Mouse (Mus musculus): Measurements from ENCODE around the gene Caps2. TPM values are rescaled to one million over a fixed set of nuclear protein-coding genes. Genes with fewer than 3 reads are reported as not detected.
"Not testable (repeated sequence)": the region's sequence is repeated elsewhere in the genome, so short reads cannot be mapped to it uniquely, and the experiment has no call there.

Gene Caps2
- not detected for total RNA-seq (2021)

DNA sequence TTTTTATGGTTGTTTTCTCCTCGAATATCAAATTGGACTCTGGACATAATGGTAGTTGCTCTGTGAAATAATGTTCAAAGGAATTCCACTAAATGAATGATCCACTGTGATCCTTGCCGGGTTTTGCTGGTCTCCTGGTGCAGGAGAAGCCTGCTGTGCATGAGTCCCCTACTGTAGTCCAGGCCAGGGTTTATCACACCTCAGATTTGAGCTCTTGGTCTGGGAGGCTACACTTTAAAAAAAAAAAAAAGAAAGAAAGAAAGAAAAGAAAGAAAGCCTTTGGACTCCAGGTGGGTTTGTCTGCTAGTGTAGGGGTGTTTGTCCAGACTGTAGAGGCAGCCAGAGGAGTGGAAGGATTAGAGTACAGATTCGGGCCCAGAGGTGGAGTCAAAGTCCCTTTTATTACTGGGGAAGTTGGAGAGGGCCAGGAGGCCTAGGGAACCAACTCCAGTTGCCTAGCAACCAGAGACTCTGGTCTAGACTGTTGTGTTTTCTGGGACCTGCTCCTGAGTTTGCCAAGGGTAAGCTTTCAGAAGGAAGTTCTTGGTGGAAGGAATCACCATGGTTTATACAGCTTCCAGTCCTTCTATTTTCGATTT is at the start of gene Caps2:
Gene Caps2 (plus strand): TSS at position 454 of the 599 bp plus-strand sequence.
- intact Hi-C loops (cut with DNase I) = loop anchor here (5.0 kb wide), 1 partner anchor 101 kb away; the partner anchor contains the start of gene Glipr1l1
- DNase-seq = no peak

DNA sequence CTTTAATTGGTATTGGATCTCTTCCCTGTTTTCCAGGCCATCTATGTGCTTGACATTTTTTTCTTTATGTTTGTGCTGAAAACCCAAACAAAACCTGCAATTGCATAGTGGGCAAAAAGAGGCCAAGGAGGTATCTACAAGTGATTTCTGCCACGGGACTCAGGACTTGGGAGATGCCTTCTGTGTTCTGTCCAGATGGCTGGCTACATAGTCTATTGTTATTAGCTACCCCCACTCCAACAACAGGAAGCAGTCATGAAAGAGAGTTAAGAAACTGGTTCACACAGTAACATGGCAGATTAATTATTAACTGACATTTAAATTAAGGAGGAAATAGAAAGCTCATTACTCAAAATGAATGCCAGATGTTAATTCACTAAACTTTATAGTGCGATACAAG is 38.3 kb upstream of the Caps2 start:
- DNase-seq; intact Hi-C loops (cut with DNase I): not testable (repeated sequence)

DNA sequence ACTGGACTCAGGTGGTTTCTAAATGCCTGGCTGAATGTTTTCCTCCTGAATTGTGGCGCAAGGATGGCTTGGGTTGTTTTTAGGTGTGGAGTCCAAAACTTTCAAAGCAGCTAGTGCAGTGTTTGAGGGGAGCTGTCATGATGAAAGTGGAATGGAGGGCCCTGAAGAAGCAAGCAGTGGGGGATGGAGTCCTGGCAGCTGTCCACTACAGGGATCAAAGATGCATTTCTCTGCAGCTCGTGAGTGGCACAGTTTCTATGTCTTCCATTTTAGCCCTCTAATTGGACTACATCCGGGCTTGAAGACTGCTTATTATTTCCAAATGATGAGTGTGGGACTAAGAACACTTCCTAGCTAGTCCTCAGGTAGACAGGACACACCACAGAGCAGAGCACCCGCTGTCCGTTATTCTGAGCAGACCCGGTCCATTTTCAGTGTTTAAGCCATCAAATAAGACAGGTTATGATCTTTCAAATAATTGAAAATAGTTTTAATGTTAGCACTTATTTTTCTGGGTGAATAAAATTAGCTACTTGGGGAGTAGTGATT is 35.7 kb upstream of the Caps2 start:
- intact Hi-C loops (cut with DNase I); DNase-seq: not testable (repeated sequence)

DNA sequence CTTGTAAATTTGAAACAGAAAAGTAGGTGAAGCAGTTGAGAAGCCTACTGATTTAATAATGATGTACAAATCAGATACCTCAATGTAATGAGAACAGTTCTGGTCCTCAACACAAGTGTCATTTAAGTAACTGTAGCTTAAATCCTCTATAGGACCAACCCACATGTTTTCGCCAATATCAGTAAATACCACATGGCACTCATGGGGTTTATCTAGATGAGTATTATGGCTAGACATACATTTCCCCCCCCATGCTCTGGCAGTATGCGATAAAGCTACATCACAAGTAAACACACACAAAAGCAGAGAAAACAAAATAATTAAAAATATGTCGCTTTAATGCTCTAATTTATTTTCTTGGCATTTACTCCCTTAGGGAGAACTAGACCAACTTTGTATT is 31.2 kb upstream of the Caps2 start:
- intact Hi-C loops (cut with DNase I) = no loop called here
- DNase-seq = no peak

DNA sequence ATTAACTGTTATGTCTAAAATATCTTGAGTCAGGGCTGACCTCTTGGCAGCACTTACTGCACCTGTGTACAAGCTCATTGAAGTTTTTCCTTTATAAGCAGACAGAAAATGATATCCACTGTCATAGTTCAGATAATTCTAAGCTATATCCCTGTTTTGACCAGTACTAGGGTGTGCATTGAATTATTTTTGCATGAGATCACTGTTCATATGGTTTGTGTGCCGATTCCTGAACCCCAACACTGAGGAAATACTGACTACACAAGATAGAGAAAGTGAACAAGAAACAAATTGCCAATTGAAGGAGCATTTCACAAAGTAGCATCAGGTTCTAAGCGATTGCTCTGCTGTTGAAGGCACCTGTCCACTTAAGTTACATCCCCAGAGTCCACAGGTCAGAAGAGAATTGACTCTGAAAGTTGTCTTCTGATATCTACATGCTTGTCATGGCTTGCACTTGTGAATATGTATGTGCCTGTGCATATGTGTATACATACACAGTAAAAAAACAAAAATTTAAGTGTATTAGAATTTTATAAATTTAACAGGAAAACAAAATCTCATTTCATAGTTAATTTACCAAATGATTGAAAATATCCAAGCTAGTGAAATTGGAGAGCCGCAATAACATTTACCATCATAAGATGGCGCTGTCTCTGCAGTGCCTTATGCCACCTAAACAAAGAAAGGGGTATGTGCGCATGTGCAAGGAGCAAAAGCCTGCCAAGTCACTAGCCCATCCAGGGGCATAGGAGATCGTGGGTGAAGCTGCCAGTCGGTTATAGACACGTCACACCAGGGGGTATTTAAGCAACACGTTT is 25.2 kb upstream of the Caps2 start:
- intact Hi-C loops (cut with DNase I) = no loop called here
- DNase-seq = no peak

DNA sequence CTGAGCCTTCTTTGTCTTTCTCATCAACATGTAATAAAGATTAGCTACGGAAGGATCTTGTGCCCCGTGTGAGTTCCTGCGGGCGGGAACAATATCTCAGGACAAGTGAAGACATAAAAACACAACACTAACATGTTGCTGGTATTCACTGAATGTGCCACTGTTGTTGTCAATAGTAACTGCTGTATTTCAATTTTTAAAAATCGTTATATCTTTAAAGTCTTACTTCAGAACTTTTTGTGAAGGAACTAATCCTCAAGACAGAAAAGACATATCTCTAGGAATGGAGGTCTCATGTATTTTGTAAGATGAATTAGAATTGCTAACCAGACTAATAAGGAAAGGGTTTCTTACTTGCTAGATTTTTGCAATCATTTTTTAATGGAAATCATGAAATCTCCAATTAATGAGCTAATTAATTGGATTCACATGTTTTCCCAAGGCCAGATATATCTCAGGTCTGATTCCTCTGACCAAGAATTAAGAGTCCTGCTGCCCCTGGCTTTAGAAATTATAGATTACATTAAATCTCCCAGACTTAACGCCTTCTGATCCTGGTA is 24.5 kb upstream of the Caps2 start:
- no peak for DNase-seq
- intact Hi-C loops (cut with DNase I) = no loop called here

DNA sequence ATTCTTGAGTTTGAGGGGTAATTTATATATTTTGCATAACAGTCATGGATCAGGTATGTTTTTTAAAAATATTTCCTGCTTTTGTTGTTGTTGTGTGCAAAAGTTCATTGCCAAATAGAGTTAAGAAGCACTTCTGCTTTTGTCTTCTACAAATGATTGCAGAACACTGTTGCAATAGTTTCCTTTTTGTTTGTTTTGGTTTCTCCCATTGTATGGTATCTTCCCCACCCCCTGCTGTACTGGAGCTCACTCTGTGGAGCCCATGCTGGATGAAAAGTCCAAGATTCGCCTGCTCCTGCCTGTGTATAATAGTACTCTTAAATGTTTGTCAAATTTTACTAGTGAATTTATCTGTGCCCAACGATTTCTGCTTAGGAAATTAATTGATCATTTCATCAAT is 23.6 kb upstream of the Caps2 start:
- no peak for DNase-seq
- intact Hi-C loops (cut with DNase I) = no loop called here

DNA sequence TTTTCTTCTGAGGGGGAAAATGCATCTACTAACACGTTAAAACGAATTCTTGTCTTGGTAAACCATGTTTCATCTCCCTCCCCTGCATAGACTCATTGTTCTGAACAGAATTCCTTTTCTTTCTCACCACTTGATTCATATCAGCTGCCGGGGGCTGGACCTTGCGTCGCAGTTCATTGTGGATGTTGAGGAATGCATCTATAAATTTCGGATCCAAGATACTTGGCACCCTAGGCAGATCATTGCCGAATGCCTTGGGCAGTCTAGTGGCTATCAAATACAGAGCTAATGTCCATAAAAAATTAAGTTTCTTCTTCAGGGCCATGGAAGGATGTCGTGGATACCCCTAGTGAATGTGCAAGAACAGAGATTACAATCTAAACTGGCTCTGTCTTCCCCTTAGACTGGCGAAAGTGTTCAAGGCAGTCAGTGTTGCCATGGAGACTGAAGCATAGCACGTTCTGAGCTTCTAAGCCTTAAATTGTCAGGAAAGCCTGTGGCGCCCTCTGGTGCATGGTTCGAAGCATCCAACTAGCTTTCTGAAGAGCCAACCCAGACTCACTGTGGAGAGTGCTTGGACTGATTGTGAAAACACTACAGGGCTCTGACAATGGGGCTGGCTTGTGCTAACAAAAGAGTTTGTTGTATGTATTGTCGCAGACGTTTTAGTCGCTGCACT is 3.4 kb upstream of the Caps2 start, which contains the start of gene Glipr1l3:
Gene Glipr1l3 (minus strand): TSS at position 446 of the 679 bp plus-strand sequence.
- DNase-seq = peak; percentile 8 to 47
- intact Hi-C loops (cut with DNase I) = loop anchor here (5.0 kb wide), 1 partner anchor 98 kb away; the partner anchor contains the start of gene Glipr1l1

DNA sequence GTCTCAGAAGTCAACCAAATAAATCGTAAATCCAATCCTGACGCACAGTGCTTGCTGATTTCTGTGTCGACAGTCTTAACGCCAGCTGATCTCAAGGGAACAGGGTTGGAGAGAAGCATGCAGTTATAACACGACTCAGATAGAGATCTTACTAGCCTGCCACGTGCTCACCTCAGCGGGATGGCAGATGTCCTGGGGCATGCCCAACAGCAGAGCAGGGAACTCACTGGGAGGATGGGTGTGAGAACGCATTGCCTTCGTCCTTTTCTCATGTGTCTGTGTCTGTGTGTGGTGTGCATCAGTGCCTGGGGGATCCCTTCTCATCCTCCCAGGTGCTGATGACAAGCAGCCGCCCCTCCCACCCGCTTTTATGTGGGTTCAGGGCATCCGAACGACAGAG is 13.6 kb downstream of the Caps2 start:
- DNase-seq; intact Hi-C loops (cut with DNase I): not testable (repeated sequence)

DNA sequence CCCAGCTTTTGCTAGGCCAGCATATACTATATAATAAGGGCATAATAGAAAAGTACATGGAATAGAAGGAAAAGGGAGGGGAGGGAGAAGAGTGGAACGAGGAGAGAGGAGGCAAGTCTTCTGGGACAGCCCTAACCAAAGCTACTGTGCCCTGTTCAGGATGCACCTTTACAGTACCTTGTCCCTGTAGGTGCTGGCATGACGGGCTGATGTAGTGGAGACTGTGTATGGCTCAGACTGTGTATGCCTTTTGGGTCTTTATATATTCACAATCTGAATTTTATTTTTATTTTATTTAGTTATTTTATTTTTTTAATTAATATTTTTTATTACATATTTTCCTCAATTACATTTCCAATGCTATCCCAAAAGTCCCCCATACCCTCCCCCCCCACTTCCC is 30.5 kb downstream of the Caps2 start:
- DNase-seq; intact Hi-C loops (cut with DNase I): not testable (repeated sequence)

DNA sequence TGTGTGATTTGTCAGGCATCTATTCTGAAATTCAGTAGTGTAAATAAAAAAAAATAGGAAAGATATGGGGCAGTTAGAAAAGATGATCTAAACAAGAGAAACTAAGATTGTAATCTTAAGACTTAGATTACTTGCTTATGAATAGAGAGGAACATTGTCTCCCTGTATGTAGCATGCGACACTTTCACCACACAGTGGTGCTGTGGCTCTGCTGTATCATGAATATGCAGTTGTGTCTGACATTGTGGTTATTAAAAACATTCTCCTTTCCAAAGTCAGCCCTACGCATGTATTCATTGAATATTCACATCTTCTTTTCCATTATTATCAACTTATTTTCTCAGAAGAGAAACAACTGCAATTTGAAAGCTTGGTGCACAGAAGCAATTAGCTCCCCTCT is 40.0 kb downstream of the Caps2 start:
- no peak for DNase-seq
- intact Hi-C loops (cut with DNase I) = loop anchor here (5.0 kb wide), 1 partner anchor 181 kb away; no protein-coding TSS in a partner anchor

DNA sequence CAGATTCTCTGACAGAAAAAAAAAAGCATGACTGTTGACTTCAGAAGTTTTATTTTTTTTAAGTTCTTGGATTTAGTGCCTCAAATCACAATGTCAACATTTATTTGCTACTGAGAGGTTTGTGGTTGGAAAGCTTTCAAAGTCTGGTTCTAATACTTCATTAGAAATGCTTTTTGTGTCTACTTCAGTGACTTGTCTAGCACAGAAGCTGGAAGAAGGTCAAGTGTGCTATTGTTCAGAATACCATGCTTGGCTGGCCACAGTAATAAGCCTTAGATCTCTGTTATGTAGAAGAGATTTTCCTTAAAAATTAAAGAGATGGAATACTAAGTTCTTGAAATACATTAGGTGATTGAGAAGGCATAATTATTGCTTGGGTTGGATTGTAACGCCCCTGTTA is 63.7 kb downstream of the Caps2 start:
- intact Hi-C loops (cut with DNase I) = no loop called here
- DNase-seq = no peak

DNA sequence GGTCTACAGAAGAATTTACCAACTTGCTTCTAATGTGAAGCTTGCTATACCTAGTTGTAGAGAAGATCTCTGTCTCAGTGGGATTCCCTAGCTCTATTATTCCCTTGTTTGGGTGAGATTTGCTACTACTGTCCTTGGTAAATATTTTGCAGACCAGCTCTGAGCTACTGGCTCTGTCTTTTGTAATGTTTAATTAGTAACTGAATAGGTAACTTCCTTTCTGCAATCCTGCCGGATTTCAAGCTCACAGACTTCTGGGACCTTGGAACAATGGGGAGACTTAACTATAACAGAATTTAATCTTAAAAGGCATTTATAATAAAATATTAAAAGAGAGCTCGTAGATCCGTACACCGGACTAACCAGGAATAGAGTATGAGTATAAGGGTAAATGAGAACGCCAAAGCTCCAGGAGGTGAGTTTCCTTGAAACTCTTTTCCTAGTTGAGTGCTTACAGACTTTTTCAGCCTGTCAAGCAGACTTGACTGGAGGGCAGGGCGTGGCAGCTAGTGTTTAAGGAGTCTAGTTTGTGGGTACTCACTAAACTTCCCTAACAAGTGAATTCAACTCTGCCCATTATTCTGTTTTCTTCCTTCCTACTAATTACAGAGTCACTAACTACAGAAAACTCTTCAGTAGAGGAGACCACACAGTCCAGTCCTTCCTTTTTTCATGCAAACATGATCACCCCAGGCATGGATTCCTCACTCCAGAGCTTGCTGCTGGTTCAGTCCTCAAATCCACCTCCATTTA is 65.8 kb downstream of the Caps2 start:
- DNase-seq; intact Hi-C loops (cut with DNase I): not testable (repeated sequence)

DNA sequence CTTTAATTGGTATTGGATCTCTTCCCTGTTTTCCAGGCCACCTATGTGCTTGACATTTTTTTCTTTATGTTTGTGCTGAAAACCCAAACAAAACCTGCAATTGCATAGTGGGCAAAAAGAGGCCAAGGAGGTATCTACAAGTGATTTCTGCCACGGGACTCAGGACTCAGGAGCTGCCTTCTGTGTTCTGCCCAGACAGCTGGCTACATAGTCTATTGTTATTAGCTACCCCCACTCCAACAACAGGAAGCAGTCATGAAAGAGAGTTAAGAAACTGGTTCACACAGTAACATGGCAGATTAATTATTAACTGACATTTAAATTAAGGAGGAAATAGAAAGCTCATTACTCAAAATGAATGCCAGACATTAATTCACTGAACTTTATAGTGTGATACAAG is 69.3 kb downstream of the Caps2 start:
- intact Hi-C loops (cut with DNase I); DNase-seq: not testable (repeated sequence)

DNA sequence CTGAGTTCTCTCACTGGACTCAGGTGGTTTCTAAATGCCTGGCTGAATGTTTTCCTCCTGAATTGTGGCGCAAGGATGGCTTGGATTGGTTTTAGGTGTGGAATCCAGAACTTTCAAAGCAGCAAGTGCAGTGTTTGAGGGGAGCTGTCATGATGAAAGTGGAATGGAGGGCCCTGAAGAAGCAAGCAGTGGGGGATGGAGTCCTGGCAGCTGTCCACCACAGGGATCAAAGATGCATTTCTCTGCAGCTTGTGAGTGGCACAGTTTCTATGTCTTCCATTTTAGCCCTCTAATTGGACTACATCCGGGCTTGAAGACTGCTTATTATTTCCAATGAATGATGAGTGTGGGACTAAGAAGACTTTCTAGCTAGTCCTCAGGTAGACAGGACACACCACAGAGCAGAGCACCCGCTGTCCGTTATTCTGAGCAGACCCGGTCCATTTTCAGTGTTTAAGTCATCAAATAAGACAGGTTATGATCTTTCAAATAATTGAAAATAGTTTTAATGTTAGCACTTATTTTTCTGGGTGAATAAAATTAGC is 72.0 kb downstream of the Caps2 start:
- intact Hi-C loops (cut with DNase I); DNase-seq: not testable (repeated sequence)

DNA sequence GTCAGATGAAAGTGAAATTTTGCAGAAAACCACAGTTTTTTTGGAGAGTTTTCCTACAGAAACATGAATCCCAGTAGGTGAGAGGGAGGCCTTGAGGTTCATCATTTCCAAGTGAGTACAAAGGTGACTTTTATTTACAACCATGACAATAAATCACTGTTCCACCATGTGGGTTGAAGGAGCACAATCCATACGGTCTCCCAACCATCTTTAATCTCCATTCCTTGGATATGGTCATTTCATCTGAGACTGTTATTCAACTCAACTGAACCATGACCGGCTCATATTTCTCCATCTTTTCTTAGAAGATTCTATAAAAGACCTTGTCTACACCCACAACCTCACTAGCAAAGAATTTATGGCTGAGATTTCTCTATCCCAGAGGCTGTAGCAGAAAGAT is 84.9 kb downstream of the Caps2 start:
- intact Hi-C loops (cut with DNase I) = no loop called here
- DNase-seq = no peak

DNA sequence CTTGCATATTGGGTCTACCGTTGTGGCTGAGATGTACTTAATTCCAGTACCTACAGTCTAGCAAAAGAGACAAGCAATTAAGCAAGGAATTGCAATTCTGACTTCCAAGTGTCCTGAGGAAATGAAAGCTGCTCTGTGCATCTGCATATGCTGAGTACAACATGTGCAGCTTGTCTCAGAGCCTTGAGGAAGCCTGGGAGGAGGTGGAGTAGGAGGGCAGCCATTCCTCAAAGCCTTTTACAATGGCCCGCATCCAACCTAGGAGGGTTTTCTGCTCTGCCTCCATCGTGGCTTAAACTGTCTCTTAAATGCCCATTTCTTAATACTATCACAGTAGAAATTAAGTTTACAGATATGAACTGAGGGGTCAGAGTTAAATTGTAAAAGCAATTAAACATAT is 100.0 kb downstream of the Caps2 start:
- DNase-seq = no peak
- intact Hi-C loops (cut with DNase I) = no loop called here

Data from heart, postnatal 36 days (tissue).